Mouse (Mus musculus) hindbrain, embryonic 16.5 days (tissue): ENCODE measurements around the gene Prr15l. TPM values are rescaled to one million over a fixed set of nuclear protein-coding genes. Genes with fewer than 3 reads are reported as not detected.

Experiments
- ATAC-seq: fragments of 200-750 bp; cut with Nextera tagmentation; 2 replicates; pipeline ENCODE4 v1.8.0; 2017; ENCODE audit warnings: moderate TSS enrichment, moderate library complexity
- H3K27ac ChIP-seq: fragments of 300-500 bp; sonication (generic); 2 replicates; pipeline ENCODE4 v1.5.1; 2014; ENCODE audit warnings: low read depth, mild to moderate bottlenecking, control low read depth, low read length, moderate library complexity
- H3K27me3 ChIP-seq: fragments of 300-500 bp; sonication (generic); replicated peaks from 2 replicates; pipeline ENCODE4 v1.6.1; 2014; ENCODE audit warnings: low read length; ENCODE audit not compliant: control insufficient read depth, insufficient read depth
- H3K36me3 ChIP-seq: fragments of 300-500 bp; sonication (generic); 2 replicates; pipeline ENCODE4 v1.6.1; 2014; ENCODE audit warnings: mild to moderate bottlenecking, low read length, moderate library complexity, mixed read lengths; ENCODE audit not compliant: control insufficient read depth, insufficient read depth
- H3K4me1 ChIP-seq: fragments of 300-500 bp; sonication (generic); 2 replicates; pipeline ENCODE4 v1.6.1; 2014; ENCODE audit warnings: low read depth, low read length; ENCODE audit not compliant: control insufficient read depth, insufficient read depth
- H3K4me2 ChIP-seq: fragments of 300-500 bp; sonication (generic); 2 replicates; pipeline ENCODE4 v1.6.1; 2014; ENCODE audit warnings: mild to moderate bottlenecking, low read length, control low read depth, moderate library complexity
- H3K4me3 ChIP-seq: fragments of 300-500 bp; sonication (generic); 2 replicates; pipeline ENCODE4 v1.5.1; 2014; ENCODE audit warnings: mild to moderate bottlenecking, low read length, control low read depth, moderate library complexity
- H3K9ac ChIP-seq: fragments of 300-500 bp; sonication (generic); 2 replicates; pipeline ENCODE4 v1.6.1; 2014; ENCODE audit warnings: low read depth, mild to moderate bottlenecking, control low read depth, low read length, moderate library complexity
- H3K9me3 ChIP-seq: fragments of 300-500 bp; sonication (generic); 2 replicates; pipeline ENCODE4 v1.6.1; 2014; ENCODE audit warnings: mild to moderate bottlenecking, low read length, moderate library complexity; ENCODE audit not compliant: control insufficient read depth
- WGBS: fragments of 180-500 bp; shearing (Covaris S2); extraction: QIAGEN DNeasy Blood & Tissue Kit; methylation state at CpG from one replicate; pipeline ENCODE4 v1.1.7; 2014; 5-methylcytosine and 5-hydroxymethylcytosine counted together
- polyA plus RNA-seq: library from polyadenylated mRNA; unstranded; fragments of >200 nt; fragmentation: Nextera tagmentation; extraction: Ambion mirVana; gene quantifications from 2 replicates; pipeline ENCODE4 v1.2.1, GENCODE M21; 2015

Prr15l gene
- polyA plus RNA-seq, 1 experiment from 2014 or later = 0.60 TPM

DNA sequence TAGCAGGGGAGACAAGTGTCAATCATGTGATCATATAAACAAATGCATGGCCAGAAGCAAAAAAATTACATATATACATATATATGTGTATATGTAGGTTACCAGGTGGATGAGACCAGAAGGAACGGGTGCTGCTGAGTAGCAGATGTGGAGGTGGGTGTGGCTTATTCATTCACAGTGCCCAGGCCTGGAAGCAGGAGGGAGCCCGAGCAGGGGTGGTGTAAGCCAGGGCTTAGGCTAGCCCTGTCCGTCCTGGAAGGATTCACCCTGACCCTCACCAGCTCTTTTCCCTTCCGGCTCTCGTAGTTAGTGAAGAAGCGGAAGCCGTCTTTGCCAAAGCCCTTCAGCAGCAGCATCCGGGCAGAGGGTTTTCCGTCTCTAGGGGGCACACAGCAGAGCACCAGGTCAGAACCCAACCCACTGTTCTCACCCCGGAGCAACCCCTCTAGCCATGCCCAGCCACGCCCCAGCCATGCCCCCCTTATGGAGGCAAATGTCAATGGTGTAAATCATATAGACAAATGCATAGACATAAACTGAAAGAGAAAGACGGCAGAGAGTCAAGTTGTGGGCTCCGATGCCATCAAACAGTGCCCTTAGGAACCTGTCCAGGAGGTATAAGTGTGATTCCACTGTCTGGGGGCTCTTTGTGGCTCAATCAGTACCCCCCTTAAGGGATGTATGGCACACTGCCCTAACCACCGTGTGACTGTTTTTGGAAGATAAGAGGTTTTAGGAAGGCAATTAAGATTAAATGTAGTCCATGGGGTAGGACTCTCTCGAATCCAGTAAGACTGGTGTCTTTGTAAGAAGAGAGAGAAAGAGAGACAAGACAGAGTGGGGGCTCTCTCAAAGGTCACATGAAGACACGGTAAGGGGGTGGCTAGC lies 12.9 kb downstream of the Prr15l start:
- H3K36me3 ChIP-seq = no peaks in the 10 kb centered on the region
- H3K27ac ChIP-seq = no peak overlapping the region
- H3K4me3 ChIP-seq = no peak overlapping the region
- H3K9ac ChIP-seq = no peak overlapping the region
- WGBS = 77% methylated on average over 16 of the region's 16 CpGs
- no peak for ATAC-seq
- no peaks in the 10 kb centered on the region for H3K9me3 ChIP-seq
- no peaks in the 10 kb centered on the region for H3K27me3 ChIP-seq
- no peak overlapping the region for H3K4me2 ChIP-seq
- peaks cover 15% of the 10 kb centered on the region for H3K4me1 ChIP-seq

DNA sequence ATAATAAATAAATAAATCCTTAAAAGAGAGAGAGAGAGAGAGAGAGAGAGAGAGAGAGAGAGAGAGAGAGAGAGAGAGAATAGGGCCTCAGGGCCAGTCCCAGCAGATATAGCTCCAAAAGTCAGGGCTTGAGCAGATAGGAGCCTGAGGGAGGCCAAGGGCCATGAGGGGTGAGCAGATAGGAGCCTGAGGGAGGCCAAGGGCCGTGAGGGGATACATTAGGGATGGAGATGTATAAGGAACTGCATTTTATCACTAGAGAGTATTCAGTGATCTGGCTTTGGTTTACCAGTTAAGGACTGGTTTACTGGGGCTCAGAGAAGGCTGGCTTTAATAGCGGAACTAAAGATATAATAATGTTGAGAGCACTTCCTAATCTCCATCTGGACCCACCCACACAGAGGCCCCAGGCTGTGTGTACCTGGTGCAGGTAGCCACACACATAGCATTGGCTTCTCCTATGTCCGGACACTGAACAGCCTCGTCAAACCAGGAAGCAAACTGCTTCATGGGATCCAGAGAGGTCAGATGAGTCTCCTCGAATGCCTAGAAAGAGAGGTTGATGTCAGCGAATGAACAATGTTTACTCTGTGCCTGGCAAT lies 14.2 kb downstream of the Prr15l start:
- Histone ChIP-seq H3K27ac (no peak overlapping the region), H3K9ac (no peak overlapping the region), H3K4me3 (no peak overlapping the region), H3K27me3 (no peaks in the 10 kb centered on the region), H3K4me2 (no peak overlapping the region), H3K4me1 (peaks cover 15% of the 10 kb centered on the region), H3K36me3 (no peaks in the 10 kb centered on the region), H3K9me3 (no peaks in the 10 kb centered on the region)
- no peak for ATAC-seq
- WGBS = 81% methylated on average over 6 of the region's 6 CpGs

DNA sequence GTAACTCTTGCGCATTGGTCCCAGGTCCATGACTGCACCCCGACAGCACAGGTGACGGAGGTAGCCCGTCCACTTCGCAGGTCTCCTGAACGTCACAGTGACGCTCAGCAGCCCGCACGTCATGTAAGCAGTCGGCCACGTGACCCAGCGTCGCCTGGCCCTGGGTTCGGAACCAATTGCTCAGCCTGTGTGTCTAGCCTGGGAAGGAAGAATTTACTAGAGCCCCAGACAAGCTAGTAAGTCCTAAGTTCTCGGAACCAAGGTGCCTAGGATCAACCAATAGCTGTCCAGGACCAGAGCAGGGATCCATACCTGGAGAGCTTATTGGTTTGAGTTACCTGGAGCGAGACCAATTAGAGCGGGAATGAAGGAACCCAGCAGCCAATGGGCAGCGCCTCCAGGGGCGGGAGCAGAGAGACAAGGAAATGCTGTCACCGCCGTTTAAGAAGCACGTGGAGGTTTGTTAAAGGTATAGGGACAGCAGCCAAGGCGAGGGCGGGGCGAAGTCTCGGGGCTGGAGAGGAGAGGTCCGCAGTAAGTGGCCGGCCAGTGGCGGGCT lies 15.9 kb downstream of the Prr15l start, which contains the start of gene Pnpo:
Gene Pnpo (minus strand): TSS at position 241 of the 559 bp plus-strand sequence.
- under 1% methylated on average over 29 of the region's 29 CpGs for WGBS
- Histone ChIP-seq H3K4me2 (peak within 1 kb of the TSS; percentile 92), H3K4me1 (peaks cover 15% of the 10 kb centered on the region), H3K27me3 (no peaks in the 10 kb centered on the region), H3K4me3 (peak within 1 kb of the TSS; percentile 65), H3K36me3 (no peaks in the 10 kb centered on the region), H3K27ac (peak within 1 kb of the TSS; percentile 71), H3K9me3 (no peaks in the 10 kb centered on the region), H3K9ac (peak within 1 kb of the TSS; percentile 68)
- peak; percentile 98 for ATAC-seq

GRCm38 (mm10) chr11:96944844-96945580 lies 17.1 kb downstream of the Prr15l start:
- H3K4me2 ChIP-seq = peak overlapping the region; percentile 92
- no peaks in the 10 kb centered on the region for H3K36me3 ChIP-seq
- no peak overlapping the region for H3K27ac ChIP-seq
- no peak for ATAC-seq
- H3K9me3 ChIP-seq = no peaks in the 10 kb centered on the region
- no peaks in the 10 kb centered on the region for H3K27me3 ChIP-seq
- WGBS = 86% methylated on average over 14 of the region's 14 CpGs
- H3K4me1 ChIP-seq = peaks cover 15% of the 10 kb centered on the region
- H3K4me3 ChIP-seq = peak overlapping the region; percentile 65
- peak overlapping the region; percentile 68 for H3K9ac ChIP-seq

- Histone ChIP-seq H3K4me2 (0 out of 2 replicates have a peak overlapping the region, but pooled peaks have one; percentile 1), H3K9me3 (no peaks in the 10 kb centered on the region), H3K27me3 (no peaks in the 10 kb centered on the region), H3K27ac (peak overlapping the region; percentile 3), H3K9ac (no peak overlapping the region), H3K4me1 (peaks cover 15% of the 10 kb centered on the region), H3K4me3 (no peak overlapping the region), H3K36me3 (0 out of 2 replicates have a peak, but pooled peaks cover 2% of the 10 kb centered on the region)
- 65% methylated on average over 9 of the region's 9 CpGs for WGBS
- ATAC-seq = peak; percentile 25; the same call in 1 of the 2 replicates
Observed at GRCm38 (mm10) chr11:96946498-96946897, 18.6 kb downstream of the Prr15l start.

DNA sequence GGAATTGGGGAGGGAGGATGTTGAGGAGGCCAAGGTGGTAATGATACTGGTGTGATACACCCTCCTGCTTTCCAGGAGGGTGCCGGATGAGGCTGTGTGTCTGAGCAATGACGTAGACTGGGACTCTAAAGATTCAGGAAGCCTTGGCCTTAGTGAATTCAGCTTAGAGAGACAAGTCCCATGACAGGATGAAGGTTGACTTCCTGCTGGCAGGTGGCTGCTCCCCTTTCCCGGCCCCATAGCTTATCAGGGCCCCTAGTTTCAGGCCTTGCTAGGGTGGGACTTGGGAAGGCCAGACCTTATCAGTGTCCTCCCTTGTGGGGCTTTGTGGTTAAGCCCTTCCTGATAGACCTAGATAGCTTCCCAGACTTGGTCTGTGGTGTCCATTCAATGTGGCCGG lies 19.9 kb downstream of the Prr15l start:
- H3K27ac ChIP-seq = no peak overlapping the region
- no peaks in the 10 kb centered on the region for H3K27me3 ChIP-seq
- ATAC-seq = no peak
- H3K4me2 ChIP-seq = no peak overlapping the region
- no peak overlapping the region for H3K9ac ChIP-seq
- H3K4me3 ChIP-seq = no peak overlapping the region
- no peaks in the 10 kb centered on the region for H3K9me3 ChIP-seq
- peaks cover 15% of the 10 kb centered on the region for H3K4me1 ChIP-seq
- 92% methylated on average over 4 of the region's 4 CpGs for WGBS
- H3K36me3 ChIP-seq = peaks cover 8% of the 10 kb centered on the region

DNA sequence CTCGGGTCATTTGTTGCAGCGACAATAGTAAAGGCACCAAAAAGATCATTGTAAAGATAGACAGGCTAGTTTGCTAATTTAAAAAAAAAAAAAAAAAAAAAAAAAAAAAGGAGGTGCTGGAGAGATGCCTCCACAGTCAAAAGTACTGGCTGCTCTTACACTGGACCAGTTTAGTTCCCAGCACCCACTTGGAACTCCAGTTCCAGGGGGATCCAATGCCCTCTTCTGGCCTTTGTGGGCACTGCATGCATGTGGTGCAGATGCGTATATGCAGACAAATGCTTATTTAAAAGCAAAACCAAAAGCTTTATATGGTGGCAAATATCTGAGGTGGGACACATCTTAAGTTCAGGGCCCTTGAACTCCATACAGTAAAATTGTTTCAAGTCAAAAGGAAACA lies 22.9 kb downstream of the Prr15l start:
- no peak for ATAC-seq
- Histone ChIP-seq H3K27me3 (no peaks in the 10 kb centered on the region), H3K9ac (no peak overlapping the region), H3K4me3 (no peak overlapping the region), H3K36me3 (peaks cover 25% of the 10 kb centered on the region), H3K9me3 (no peaks in the 10 kb centered on the region), H3K27ac (no peak overlapping the region), H3K4me1 (no peaks in the 10 kb centered on the region), H3K4me2 (no peak overlapping the region)
- WGBS = 97% methylated on average over 3 of the region's 3 CpGs

GRCm38 (mm10) chr11:96952426-96952825 lies 24.5 kb downstream of the Prr15l start:
- H3K36me3 ChIP-seq = peaks cover 36% of the 10 kb centered on the region

More at GRCm38 (mm10) chr11:96952426-96952825, 24.5 kb downstream of the Prr15l start:
- Histone ChIP-seq H3K9me3 (no peaks in the 10 kb centered on the region), H3K4me2 (no peak overlapping the region), H3K27ac (no peak overlapping the region), H3K4me3 (no peak overlapping the region), H3K27me3 (no peaks in the 10 kb centered on the region), H3K4me1 (no peaks in the 10 kb centered on the region), H3K9ac (no peak overlapping the region)
- WGBS = 85% methylated on average over 10 of the region's 10 CpGs
- no peak for ATAC-seq
